Mouse (Mus musculus): ENCODE results near the gene Fnbp1.

Fnbp1 gene

GRCm38 (mm10) chr2:31040487-31040886 is 101.3 kb downstream of the Fnbp1 start:
- in situ Hi-C loops (cut with MboI, MseI), result loop anchor here in 1 of 2 experiments (5.0 kb wide), 1 partner anchor 112 kb away; the partner anchor contains the start of gene Gpr107

DNA sequence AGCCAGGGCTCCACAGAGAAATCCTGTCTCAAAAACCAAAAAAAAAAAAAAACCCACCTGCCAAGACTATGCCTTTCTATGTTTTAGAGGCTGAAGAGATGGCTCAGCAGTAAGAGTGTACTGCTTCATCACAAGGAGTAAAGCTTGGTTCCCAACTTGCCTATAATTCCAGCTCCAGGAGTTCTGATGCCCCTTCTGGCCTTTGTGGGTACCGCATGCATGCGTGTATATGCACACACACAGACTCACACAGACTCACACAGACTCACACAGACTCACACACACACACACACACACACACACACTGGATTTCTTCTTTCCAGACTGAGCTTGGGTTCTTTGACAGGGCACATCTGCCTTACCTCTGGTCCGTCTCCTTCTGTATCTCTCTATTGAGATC is 101.8 kb downstream of the Fnbp1 start:
- in situ Hi-C loops (cut with MboI, MseI), result loop anchor here in 1 of 2 experiments (5.0 kb wide), 1 partner anchor 112 kb away; the partner anchor contains the start of gene Gpr107

DNA sequence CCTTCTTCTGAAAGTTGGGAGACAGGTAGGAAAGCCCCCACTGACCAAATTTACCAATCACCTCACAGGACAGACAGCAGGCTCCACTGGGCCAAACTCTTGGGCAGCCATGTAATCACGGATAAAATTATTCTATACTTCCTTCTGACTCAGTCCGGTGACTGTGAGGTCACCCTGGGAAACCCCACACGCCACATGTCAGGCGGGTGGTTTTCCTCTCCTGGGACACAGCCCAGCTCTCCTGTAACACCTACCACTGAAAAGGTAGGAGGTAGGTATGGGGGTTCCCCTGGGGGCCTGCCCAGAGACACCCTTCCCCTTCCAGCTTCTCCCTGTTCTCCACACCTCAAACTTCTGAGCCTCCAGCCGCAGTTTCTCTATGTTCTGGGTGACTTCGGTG is 105.0 kb downstream of the Fnbp1 start:
- in situ Hi-C loops (cut with MboI, MseI), result no loop called here

DNA sequence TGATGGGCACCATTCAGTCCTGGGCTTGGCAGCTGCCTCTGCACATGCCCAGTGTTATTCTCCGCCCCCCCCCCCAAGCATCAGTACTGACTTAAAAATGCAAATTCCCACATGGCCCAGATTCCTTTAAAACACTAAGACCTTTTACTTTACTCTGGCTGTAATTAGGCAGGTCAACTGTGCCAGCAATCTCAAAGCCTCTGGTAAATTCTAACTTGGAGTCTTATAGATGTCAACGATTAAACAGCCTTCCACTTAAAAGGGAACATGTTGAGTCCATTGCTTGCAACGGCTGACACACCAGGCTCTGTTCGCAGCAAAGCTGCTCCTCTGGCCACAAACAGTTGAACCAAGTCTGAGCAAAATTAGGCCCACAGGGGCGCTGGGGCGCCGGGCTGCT is 109.8 kb downstream of the Fnbp1 start:
- in situ Hi-C loops (cut with MboI, MseI), result no loop called here

DNA sequence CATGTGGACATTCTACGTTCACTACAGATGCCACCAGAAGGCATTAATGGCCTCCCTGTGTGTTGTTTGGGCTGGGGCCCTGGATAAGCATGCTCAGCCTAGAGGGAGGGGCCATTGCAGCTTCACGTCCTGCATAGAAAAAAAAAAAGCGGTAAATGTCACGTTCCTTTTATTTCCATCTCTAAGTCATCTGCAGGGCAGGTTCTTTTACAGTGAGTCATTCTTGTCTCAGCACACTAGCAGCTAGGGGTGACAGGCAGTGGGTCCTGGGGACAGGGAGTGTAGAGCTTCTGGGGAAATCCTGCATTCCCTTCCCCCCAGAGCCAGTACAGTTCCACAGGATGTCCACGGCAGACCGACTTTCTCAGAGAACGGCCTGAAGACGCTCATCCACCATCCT is 115.2 kb downstream of the Fnbp1 start:
- in situ Hi-C loops (cut with MboI, MseI), result no loop called here

DNA sequence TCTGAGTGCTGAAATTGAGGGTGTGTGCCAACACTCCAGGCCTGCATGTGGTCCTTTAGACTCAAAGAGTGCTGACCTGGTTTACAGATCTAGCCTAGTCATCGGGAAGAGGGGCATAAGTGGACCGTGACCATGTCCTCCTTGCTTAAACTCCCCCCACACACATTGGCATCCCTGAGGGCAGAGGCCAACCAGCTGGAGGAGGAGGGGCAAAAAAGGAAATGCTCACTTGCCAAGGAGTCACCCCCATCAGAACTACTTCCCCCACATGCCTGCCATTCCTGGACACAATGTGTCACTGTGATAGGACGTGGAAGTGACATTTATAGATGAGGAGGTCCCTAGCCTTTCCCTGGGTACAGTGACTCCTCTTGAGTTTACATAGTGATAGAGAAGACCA is 116.3 kb downstream of the Fnbp1 start:
- in situ Hi-C loops (cut with MboI, MseI), result no loop called here

- in situ Hi-C loops (cut with MboI, MseI), result loop anchor here in 1 of 2 experiments (5.0 kb wide), 1 partner anchor 123 kb away; no protein-coding TSS in a partner anchor
These were observed 117.0 kb downstream of the Fnbp1 start for GRCm38 (mm10) chr2:31024618-31025370.

DNA sequence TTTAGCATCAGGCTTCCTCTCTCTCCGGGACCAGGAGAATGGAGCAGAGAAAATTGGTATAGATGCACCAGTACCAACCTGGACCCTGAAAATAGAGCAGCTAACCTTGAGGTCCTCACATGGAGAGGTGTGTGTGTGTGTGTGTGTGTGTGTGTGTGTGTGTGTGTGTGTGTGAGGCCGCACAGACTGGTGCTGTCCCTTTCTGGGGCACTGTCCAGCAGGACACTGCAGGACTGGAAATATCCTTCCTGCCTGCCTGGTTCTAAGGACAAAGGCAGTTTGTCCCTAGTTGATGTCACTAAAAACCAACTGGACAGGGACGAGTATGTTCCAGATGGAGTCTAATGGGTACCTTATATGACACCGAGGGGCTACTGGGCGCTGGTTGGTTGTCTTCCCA is 117.9 kb downstream of the Fnbp1 start:
- in situ Hi-C loops (cut with MboI, MseI), result loop anchor here in 1 of 2 experiments (5.0 kb wide), 1 partner anchor 123 kb away; no protein-coding TSS in a partner anchor

DNA sequence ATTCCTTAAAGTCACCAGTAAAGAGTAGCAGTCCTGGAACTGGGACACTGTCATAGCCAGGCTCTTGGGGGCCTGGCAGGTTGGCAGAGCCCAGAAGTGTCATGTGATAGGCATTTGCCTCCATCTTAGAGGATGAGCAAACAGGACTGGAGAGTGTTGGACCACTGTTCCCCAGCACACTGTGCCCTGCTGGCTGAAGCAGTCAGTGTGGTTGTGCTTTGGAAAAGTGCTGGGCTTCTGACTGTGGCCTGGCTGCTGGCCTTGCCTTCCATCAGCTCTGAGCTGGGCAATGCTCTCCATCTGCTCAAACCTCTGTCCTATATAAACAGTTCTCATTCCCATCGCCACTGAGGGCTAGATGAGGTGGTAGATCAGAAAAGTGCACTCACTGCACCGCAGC is 121.6 kb downstream of the Fnbp1 start:
- in situ Hi-C loops (cut with MboI, MseI), result loop anchor here in 1 of 2 experiments (5.0 kb wide), 1 partner anchor 127 kb away; no protein-coding TSS in a partner anchor

GRCm38 (mm10) chr2:31019011-31019410 is 122.8 kb downstream of the Fnbp1 start:
- in situ Hi-C loops (cut with MboI, MseI), result no loop called here

DNA sequence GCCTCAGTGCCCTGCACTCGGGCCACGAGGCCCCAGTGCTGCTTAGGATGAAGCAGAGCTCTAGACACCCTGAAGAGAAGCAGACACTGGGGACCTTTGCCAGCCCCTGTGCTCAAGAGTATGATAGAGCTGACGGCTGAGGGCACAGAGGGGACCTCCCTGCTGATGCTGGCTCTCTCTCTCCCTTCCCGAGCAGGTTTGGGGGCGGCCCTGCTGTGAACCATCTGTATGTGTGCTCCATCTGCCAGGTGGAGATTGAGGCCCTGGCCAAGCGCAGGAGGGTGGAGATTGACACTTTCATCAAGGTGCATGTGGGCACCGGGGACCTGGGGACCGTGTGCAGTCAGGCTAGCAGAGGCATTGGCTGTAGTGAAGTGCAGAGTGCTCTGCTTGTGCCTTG is 123.3 kb downstream of the Fnbp1 start:
- in situ Hi-C loops (cut with MboI, MseI), result no loop called here

DNA sequence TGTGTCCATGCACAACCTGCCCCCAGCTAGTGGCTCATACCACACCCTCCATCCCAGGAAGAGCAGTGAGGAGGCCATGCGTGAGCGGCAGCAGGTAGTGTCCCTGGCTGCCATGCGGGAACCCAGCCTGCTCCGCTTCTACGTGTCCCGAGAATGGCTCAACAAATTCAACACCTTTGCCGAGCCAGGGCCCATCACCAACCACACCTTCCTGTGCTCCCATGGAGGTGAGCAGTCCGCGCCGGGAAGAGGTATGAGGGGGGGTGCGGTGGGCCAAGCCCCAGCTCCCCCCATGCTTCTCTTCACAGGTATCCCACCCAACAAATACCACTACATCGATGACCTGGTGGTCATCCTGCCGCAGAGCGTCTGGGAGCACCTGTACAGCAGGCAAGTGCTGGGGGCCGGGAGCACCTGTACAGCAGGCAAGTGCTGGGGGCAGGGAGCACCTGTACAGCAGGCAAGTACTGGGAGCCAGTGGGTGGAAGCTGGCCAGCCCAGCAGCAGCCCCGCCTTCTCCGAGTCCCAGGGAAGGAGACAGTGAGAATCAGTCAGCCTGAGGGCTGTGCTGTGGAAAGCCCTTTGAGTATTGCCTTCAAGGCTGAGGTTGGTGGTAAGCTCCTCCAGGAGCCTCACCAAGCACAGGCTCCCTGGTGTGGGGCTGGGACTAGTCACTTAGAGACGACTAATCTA is 124.0 kb downstream of the Fnbp1 start:
- in situ Hi-C loops (cut with MboI, MseI), result no loop called here

- in situ Hi-C loops (cut with MboI, MseI), result loop anchor here in 1 of 2 experiments (5.0 kb wide), 1 partner anchor 396 kb away; no protein-coding TSS in a partner anchor
These were observed 128.3 kb downstream of the Fnbp1 start for GRCm38 (mm10) chr2:31013371-31014120.

- in situ Hi-C loops (cut with MboI, MseI), result no loop called here
These were observed 134.6 kb downstream of the Fnbp1 start for GRCm38 (mm10) chr2:31007208-31007607.

DNA sequence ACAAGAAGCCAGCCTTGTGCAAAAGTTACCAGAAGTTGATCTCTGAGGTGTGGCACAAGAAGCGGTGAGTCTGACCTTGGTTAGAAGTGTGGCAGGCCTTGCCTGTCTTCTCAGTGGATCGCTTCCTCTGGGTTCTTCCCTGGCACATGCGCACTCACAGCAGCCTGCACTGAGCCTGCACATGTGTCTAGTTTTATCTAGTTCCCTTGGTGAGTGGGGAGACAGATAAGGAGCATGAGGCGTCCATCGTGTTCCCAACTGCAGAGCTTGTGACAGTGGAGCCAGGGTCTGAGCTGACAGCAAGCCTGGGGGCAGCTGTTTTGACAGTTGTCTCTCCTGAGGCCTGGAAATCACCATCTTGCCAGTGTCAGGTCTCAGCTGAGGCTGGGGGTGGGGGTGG is 135.4 kb downstream of the Fnbp1 start:
- in situ Hi-C loops (cut with MboI, MseI), result no loop called here

DNA sequence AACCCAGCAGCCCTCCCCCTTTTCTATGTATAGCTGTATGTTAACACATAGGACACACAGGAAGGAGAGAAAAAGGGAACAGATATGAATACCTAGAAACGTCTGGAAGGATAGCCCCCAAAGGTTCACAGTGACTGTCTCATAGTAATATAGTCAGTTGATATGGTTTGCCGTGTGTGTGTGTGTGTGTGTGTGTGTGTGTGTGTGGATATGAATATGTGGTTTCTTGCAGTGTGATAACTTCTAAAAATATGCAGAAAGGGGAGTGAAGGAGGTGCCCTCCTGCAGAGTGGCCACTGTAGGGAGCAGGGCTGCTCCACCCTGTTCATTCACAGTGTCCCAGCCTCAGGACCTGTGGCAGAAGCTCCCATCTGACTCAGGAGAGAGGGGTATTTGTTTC is 136.4 kb downstream of the Fnbp1 start:
- in situ Hi-C loops (cut with MboI, MseI), result no loop called here

GRCm38 (mm10) chr2:31002857-31003256 is 139.0 kb downstream of the Fnbp1 start:
- in situ Hi-C loops (cut with MboI, MseI), result no loop called here

GRCm38 (mm10) chr2:30998443-30999260 is 143.2 kb downstream of the Fnbp1 start:
- in situ Hi-C loops (cut with MboI, MseI), result no loop called here

GRCm38 (mm10) chr2:30995432-30995996 is 146.3 kb downstream of the Fnbp1 start:
- in situ Hi-C loops (cut with MboI, MseI), result no loop called here

- in situ Hi-C loops (cut with MboI, MseI), result no loop called here
These were observed 147.0 kb downstream of the Fnbp1 start for GRCm38 (mm10) chr2:30994853-30995252.

DNA sequence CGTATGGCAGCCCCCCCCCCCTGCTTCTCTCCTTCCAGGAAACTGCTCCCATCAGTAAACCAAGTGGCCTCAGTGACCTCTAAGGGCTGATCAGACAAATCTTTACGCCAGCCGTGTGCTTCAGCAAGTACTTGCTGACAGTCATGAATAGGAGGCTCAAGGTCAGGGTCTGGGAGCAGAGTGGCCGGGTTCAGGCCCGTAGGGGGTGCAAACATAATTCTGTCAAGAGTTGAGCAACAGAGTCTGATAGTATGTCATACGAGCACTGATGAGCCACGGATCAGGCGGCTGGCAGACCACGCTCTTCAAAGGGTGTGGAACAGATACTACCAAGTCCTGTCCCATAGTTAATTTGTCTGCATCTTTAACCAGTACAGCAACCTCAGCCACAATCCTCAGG is 151.6 kb downstream of the Fnbp1 start:
- in situ Hi-C loops (cut with MboI, MseI), result no loop called here

All from T-helper 17 cell (primary cell).